Mouse (Mus musculus): ENCODE results near the gene Gm47429. TPM values are rescaled to one million over a fixed set of nuclear protein-coding genes. Genes with fewer than 3 reads are reported as not detected.

Gm47429 gene
- polyA plus RNA-seq, 1 experiment = not detected

DNA sequence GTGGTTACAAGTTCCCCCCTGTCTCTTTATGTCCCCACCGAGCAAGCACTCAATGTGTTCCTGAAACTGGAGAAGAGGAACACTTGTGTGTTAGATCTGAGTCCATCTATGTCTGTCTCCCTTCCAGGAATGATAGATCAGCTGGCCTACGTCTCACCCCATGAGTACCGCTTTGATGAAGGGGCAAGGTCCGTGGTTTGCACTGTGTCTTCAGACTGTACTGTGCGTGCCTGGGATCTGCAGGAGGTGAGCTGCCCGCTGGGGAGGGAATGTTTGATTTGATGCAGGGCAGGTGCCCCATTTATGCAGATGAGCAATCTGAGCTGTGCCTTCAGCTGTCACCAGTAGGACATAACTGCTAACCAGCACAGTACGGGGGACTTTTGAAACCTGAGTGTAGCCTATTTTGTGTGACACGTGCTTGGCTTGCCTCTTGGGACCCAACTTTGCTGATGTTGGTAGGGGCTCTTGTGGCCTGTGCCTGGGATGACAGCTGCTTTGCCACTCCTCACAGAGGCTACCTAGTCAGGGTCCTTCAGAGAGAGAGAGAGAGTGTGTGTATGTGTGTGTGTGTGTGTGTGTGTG, 20.0 kb downstream of the Gm47429 start:
- no peak overlapping the region for H3K27ac ChIP-seq (ENCODE audit: insufficient read depth, low read length)
- no peak overlapping the region for H3K4me3 ChIP-seq (ENCODE audit: insufficient read depth, low read length)
- H3K4me1 ChIP-seq (ENCODE audit: control insufficient read depth, insufficient read depth, low read length) = no peaks in the 10 kb centered on the region
- TF ChIP-seq POLR2A (IDR thresholded peaks at IDR 0.05; ENCODE audit: low read depth, low read length) (no peak), CTCF (IDR thresholded peaks at IDR 0.05; ENCODE audit: borderline replicate concordance, insufficient read depth, low read length) (no peak)

DNA sequence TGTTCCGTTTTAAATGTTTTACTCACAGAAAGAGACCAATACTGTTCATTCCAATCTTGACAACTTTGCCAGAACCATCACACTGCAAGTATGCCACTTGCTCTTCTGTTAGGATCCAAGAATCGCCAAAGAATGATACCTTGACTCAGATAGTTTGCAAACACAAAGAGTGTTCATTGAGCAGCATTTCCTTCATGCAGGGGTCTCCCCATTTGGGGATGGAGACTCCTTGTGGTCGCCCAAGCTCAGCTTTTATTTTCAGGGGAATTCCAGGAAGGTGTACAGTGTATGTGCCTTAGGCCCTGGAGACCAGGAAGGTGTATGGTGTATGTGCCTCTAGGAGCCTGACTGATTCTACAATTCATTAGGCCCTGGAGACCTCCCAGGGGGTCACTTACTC, 25.3 kb downstream of the Gm47429 start:
- TF ChIP-seq CTCF (IDR thresholded peaks at IDR 0.05; ENCODE audit: borderline replicate concordance, insufficient read depth, low read length) = no peak
- TF ChIP-seq POLR2A (IDR thresholded peaks at IDR 0.05; ENCODE audit: low read depth, low read length) = no peak
- Histone ChIP-seq H3K4me3 (ENCODE audit: insufficient read depth, low read length) (peak overlapping the region; percentile 86), H3K27ac (ENCODE audit: insufficient read depth, low read length) (no peak overlapping the region)

DNA sequence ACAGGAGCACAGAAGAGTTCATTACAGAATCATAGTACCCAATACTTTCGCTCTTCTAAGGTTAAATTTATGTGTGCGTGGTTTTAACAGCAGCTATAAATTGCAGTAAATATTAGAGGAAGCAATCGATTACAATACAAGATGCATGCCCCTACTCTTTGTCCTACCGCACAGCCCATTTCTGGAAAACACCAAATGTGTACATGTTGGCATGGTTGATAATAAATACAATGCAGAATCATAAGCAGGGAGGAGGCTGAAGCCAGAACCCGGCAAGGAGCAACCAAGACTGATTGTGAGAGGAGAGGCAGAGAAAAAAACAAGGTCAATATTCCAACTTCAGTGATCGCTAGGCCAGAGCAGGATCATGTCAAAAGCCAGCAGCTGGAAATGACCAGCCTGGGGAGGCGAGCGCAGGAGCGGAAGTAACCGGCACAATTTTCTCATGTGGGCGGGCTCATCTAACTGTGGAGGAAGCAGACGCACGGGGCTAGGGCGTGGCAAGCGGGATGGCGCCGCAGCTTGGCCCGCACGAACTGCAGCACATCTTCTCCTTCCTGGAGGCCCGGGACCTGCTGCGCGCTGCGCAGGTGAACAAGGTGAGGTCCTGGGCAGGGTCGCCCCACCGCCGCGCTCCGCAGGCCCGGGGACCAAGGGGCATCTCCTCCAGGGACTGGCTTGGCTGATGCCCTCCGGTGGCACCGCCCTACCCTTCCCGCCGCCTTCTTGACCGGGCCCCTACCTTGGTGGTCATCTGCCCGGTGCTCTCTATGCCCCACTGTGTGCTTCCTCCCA, 26.1 kb downstream of the Gm47429 start, which contains the start of gene Fbxw17:
Gene Fbxw17 (plus strand): TSS at position 476 of the 795 bp plus-strand sequence.
- Histone ChIP-seq H3K4me3 (ENCODE audit: insufficient read depth, low read length) (peak within 1 kb of the TSS; percentile 86), H3K27ac (ENCODE audit: insufficient read depth, low read length) (no peak within 1 kb of the TSS), H3K4me1 (ENCODE audit: control insufficient read depth, insufficient read depth, low read length) (no peaks in the 10 kb centered on the region)
- no peak for TF ChIP-seq CTCF (IDR thresholded peaks at IDR 0.05; ENCODE audit: borderline replicate concordance, insufficient read depth, low read length)
- TF ChIP-seq POLR2A (IDR thresholded peaks at IDR 0.05; ENCODE audit: low read depth, low read length) = peak; percentile 90

More for the DNA sequence above, 25.3 kb downstream of the Gm47429 start:
- no peaks in the 10 kb centered on the region for H3K4me1 ChIP-seq (ENCODE audit: control insufficient read depth, insufficient read depth, low read length)

Other genes starting within 250 kb of the Gm47429 start
- not detected in 2 replicates for gene Gm906, start 193.6 kb downstream of the Gm47429 start, polyA plus RNA-seq (2011; ENCODE audit: insufficient read length, low read depth, missing spikeins)
- gene Fbxw17, start 26.0 kb downstream of the Gm47429 start, polyA plus RNA-seq (2011; ENCODE audit: insufficient read length, low read depth, missing spikeins) = 31.8 and 36.2 TPM in 2 replicates
- not detected in 2 replicates for gene Nutm2, start 23.4 kb upstream of the Gm47429 start, polyA plus RNA-seq (2011; ENCODE audit: insufficient read length, low read depth, missing spikeins)
- not detected in 2 replicates for gene Gm904, start 199.3 kb upstream of the Gm47429 start, polyA plus RNA-seq (2011; ENCODE audit: insufficient read length, low read depth, missing spikeins)